Mouse (Mus musculus) liver, embryonic 16.5 days (tissue): ENCODE results near the gene Zbtb18. TPM values are rescaled to one million over a fixed set of nuclear protein-coding genes. Genes with fewer than 3 reads are reported as not detected.

Experiments
- ATAC-seq: fragments of 200-750 bp; cut with Nextera tagmentation; 2 replicates; pipeline ENCODE4 v1.8.0; 2017; ENCODE audit warnings: low read depth, mild to moderate bottlenecking, moderate number of reproducible peaks, moderate library complexity
- H3K27ac ChIP-seq: fragments of 300-500 bp; sonication (generic); 2 replicates; pipeline ENCODE4 v1.5.1; 2014; ENCODE audit warnings: mild to moderate bottlenecking, low read length
- H3K27me3 ChIP-seq: fragments of 300-500 bp; sonication (generic); 2 replicates; pipeline ENCODE4 v1.6.1; 2014; ENCODE audit warnings: low read depth, low read length, mixed read lengths; ENCODE audit not compliant: control insufficient read depth, insufficient read depth
- H3K36me3 ChIP-seq: fragments of 300-500 bp; sonication (generic); 2 replicates; pipeline ENCODE4 v1.6.1; 2014; ENCODE audit warnings: mild to moderate bottlenecking; ENCODE audit not compliant: control insufficient read depth, insufficient read depth
- H3K4me1 ChIP-seq: fragments of 300-500 bp; sonication (generic); 2 replicates; pipeline ENCODE4 v1.6.1; 2014; ENCODE audit warnings: low read depth, low read length, mixed read lengths; ENCODE audit not compliant: control insufficient read depth
- H3K4me2 ChIP-seq: fragments of 300-500 bp; sonication (generic); 2 replicates; pipeline ENCODE4 v1.6.1; 2014; ENCODE audit warnings: low read depth, low read length, mixed read lengths
- H3K4me3 ChIP-seq: fragments of 300-500 bp; sonication (generic); 2 replicates; pipeline ENCODE4 v1.5.1; 2014; ENCODE audit warnings: low read depth, mild to moderate bottlenecking, low read length
- H3K9ac ChIP-seq: fragments of 300-500 bp; sonication (generic); 2 replicates; pipeline ENCODE4 v1.6.1; 2014; ENCODE audit warnings: low read depth, low read length
- H3K9me3 ChIP-seq: fragments of 300-500 bp; sonication (generic); replicated peaks from 2 replicates; pipeline ENCODE4 v1.6.1; 2016; ENCODE audit warnings: low read length; ENCODE audit not compliant: control insufficient read depth
- WGBS: fragments of 180-500 bp; shearing (Covaris S2); extraction: QIAGEN DNeasy Blood & Tissue Kit; methylation state at CpG from one replicate; pipeline ENCODE4 v1.1.7; 2014; ENCODE audit not compliant: insufficient replicate concordance; 5-methylcytosine and 5-hydroxymethylcytosine counted together
- polyA plus RNA-seq: library from polyadenylated mRNA; unstranded; fragments of >200 nt; fragmentation: Nextera tagmentation; extraction: Ambion mirVana; gene quantifications from 2 replicates; pipeline ENCODE4 v1.2.1, GENCODE M21; 2015

The Zbtb18 gene
- polyA plus RNA-seq, 1 experiment from 2014 or later, result 0.47 TPM

GRCm38 (mm10) chr1:177428338-177428737, 13.8 kb upstream of the Zbtb18 start:
- 68% methylated on average over 14 of the region's 14 CpGs for WGBS
- Histone ChIP-seq H3K4me1 (no peaks in the 10 kb centered on the region), H3K4me3 (no peak overlapping the region), H3K27ac (no peak overlapping the region), H3K9me3 (no peaks in the 10 kb centered on the region), H3K27me3 (no peaks in the 10 kb centered on the region), H3K9ac (no peak overlapping the region), H3K36me3 (no peaks in the 10 kb centered on the region), H3K4me2 (no peak overlapping the region)
- no peak for ATAC-seq

- Histone ChIP-seq H3K4me3 (no peak overlapping the region), H3K27ac (no peak overlapping the region), H3K9me3 (no peaks in the 10 kb centered on the region), H3K36me3 (no peaks in the 10 kb centered on the region), H3K4me2 (no peak overlapping the region), H3K27me3 (no peaks in the 10 kb centered on the region), H3K9ac (no peak overlapping the region), H3K4me1 (no peaks in the 10 kb centered on the region)
- 68% methylated on average over 4 of the region's 4 CpGs for WGBS
- no peak for ATAC-seq
These were observed 13.1 kb upstream of the Zbtb18 start for GRCm38 (mm10) chr1:177429067-177429466.

GRCm38 (mm10) chr1:177440411-177440810, 1.7 kb upstream of the Zbtb18 start:
- 6% methylated on average over 2 of the region's 2 CpGs for WGBS

GRCm38 (mm10) chr1:177440981-177441491, 1.1 kb upstream of the Zbtb18 start:
- Histone ChIP-seq H3K9me3 (no peaks in the 10 kb centered on the region), H3K9ac (peak overlapping the region; percentile 91), H3K4me3 (peak overlapping the region; percentile 92), H3K27me3 (no peaks in the 10 kb centered on the region), H3K4me1 (peaks cover 28% of the 10 kb centered on the region), H3K4me2 (peak overlapping the region; percentile 97), H3K27ac (peak overlapping the region; percentile 98), H3K36me3 (no peaks in the 10 kb centered on the region)
- ATAC-seq, result no peak
- under 1% methylated on average over 6 of the region's 6 CpGs for WGBS

More at GRCm38 (mm10) chr1:177440411-177440810, 1.7 kb upstream of the Zbtb18 start:
- no peaks in the 10 kb centered on the region for H3K9me3 ChIP-seq
- no peak overlapping the region for H3K27ac ChIP-seq
- peak overlapping the region; percentile 97 for H3K4me2 ChIP-seq
- ATAC-seq, result no peak
- H3K4me1 ChIP-seq, result peaks cover 24% of the 10 kb centered on the region
- peak overlapping the region; percentile 92; the same call in 1 of the 2 replicates for H3K4me3 ChIP-seq
- H3K36me3 ChIP-seq, result no peaks in the 10 kb centered on the region
- H3K9ac ChIP-seq, result no peak overlapping the region
- H3K27me3 ChIP-seq, result no peaks in the 10 kb centered on the region

- under 1% methylated on average over 87 of the region's 87 CpGs for WGBS
- Histone ChIP-seq H3K27ac (peak overlapping the region; percentile 98), H3K4me2 (peak overlapping the region; percentile 97), H3K4me3 (peak overlapping the region; percentile 92), H3K9me3 (no peaks in the 10 kb centered on the region), H3K27me3 (no peaks in the 10 kb centered on the region), H3K9ac (peak overlapping the region; percentile 91), H3K4me1 (peaks cover 28% of the 10 kb centered on the region), H3K36me3 (no peaks in the 10 kb centered on the region)
- ATAC-seq, result peak; percentile 97
These were observed 507 bp upstream of the Zbtb18 start for GRCm38 (mm10) chr1:177441492-177442195.

GRCm38 (mm10) chr1:177442821-177443723, 921 bp downstream of the Zbtb18 start:
- WGBS, result under 1% methylated on average over 38 of the region's 62 CpGs
- H3K36me3 ChIP-seq, result peaks cover 8% of the 10 kb centered on the region
- peak overlapping the region; percentile 90 for H3K27ac ChIP-seq
- H3K4me2 ChIP-seq, result peak overlapping the region; percentile 88
- peak overlapping the region; percentile 82 for H3K4me3 ChIP-seq
- peak overlapping the region; percentile 85 for H3K9ac ChIP-seq
- H3K27me3 ChIP-seq, result no peaks in the 10 kb centered on the region
- H3K9me3 ChIP-seq, result no peaks in the 10 kb centered on the region
- no peak for ATAC-seq
- peaks cover 28% of the 10 kb centered on the region for H3K4me1 ChIP-seq

GRCm38 (mm10) chr1:177443724-177444482, 1.8 kb downstream of the Zbtb18 start:
- Histone ChIP-seq H3K9ac (peak overlapping the region; percentile 85), H3K4me1 (peaks cover 28% of the 10 kb centered on the region), H3K4me3 (peak overlapping the region; percentile 82), H3K36me3 (peaks cover 10% of the 10 kb centered on the region), H3K27ac (peak overlapping the region; percentile 90), H3K27me3 (no peaks in the 10 kb centered on the region), H3K4me2 (peak overlapping the region; percentile 88), H3K9me3 (no peaks in the 10 kb centered on the region)
- no peak for ATAC-seq
- WGBS, result 36% methylated on average over 9 of the region's 9 CpGs

- Histone ChIP-seq H3K4me1 (peaks cover 28% of the 10 kb centered on the region), H3K27me3 (no peaks in the 10 kb centered on the region), H3K36me3 (peaks cover 10% of the 10 kb centered on the region), H3K27ac (no peak overlapping the region), H3K9ac (peak overlapping the region; percentile 12; the same call in 1 of the 2 replicates), H3K9me3 (no peaks in the 10 kb centered on the region), H3K4me3 (no peak overlapping the region; the same call in 1 of the 2 replicates), H3K4me2 (peak overlapping the region; percentile 88)
- no peak for ATAC-seq
- 66% methylated on average over 3 of the region's 3 CpGs for WGBS
These were observed 2.3 kb downstream of the Zbtb18 start for GRCm38 (mm10) chr1:177444483-177444810.
